Mouse (Mus musculus): ENCODE data around the gene Zfp385b.

- TF ChIP-seq CTCF (IDR thresholded peaks at IDR 0.05; ENCODE audit: extremely low read depth, insufficient read depth, low read length): no peak
- no peak for TF ChIP-seq POLR2A (IDR thresholded peaks at IDR 0.05; ENCODE audit: extremely low read depth, insufficient read depth, low read length)
Observed at GRCm38 (mm10) chr2:77589205-77589901, 230.1 kb downstream of the Zfp385b start.

Data from cortical plate, adult 2 months (tissue).